Mouse (Mus musculus) monocyte, adult 2 months (primary cell): Measurements from ENCODE around the gene Cntnap2.

Experiments used
- DNase-seq, 2 experiments: peaks; one replicate each; pipeline ENCODE4 v3.0.0; 2022; ENCODE audit warnings: low spot score in 2 of 2, low read depth in 1 of 2

The Cntnap2 gene

DNA sequence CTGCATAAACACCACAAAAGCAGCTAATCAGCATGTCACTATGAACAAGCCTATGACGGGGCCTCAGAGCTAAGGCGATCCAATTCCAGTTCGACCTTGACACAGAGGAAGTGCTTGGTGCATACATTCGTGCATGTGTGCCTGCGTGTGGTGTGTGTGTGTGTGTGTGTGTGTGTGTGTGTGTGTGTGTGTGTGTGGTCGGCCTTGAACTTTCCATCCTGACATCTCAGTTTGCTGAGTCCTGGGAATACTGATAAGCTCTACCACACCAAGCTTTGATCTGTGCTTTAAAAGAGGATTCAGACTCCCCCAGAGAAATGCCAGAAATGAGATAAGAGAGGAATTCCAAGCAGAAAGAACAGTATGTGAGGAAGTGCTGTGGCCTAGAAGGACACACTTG, 2279.0 kb downstream of the Cntnap2 start:
- DNase-seq = no peak

DNA sequence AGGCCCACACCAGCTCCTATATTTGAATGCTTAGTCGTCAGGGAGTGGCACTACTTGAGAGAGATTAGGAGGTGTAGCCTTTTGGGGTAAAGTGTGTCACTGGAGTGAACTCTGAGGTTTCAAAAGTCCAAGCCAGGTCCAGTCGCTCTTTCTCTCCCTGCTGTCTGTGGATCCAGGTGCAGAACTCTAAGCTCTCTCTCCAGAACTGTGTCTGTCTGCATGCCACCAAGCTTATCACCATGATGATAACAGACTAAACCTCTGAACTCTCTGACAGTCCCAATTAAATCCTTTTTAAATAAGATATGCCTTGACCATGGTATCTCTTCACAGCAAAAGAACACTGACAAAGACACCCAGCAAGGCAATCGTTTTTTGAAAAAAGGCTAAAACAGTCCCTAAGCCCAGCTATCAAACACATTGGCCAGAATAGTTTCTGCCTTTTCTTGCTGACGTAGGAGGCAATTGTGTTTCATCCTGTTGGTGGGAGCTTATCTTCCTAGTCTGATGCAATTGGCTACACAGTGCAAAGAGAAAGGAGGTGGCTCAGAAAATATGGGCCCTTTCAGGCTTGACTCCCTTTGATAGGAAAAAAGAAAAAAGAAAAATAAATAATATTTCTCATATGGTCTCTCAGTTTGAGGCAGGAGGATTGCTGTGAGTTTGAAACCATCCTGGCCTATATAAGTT, 2281.8 kb downstream of the Cntnap2 start:
- DNase-seq = no peak

DNA sequence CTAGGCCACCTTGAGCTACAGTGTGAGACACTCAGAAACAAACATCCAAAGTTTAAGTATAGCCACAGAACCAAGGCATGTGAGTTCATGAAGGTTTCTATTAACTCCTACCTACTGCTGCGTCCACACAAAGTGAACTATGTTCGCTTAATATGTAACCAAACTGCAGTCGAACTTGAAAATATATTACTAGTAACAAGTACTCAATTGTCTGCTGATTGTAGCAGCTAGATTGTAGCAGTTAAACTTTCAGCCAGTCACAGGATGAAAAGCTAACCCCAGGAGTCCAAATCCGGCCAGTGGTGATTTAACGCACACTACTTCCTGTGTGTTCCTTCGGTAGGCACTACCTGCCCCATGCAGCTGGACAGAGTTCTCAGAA, 2282.3 kb downstream of the Cntnap2 start:
- no peak for DNase-seq

DNA sequence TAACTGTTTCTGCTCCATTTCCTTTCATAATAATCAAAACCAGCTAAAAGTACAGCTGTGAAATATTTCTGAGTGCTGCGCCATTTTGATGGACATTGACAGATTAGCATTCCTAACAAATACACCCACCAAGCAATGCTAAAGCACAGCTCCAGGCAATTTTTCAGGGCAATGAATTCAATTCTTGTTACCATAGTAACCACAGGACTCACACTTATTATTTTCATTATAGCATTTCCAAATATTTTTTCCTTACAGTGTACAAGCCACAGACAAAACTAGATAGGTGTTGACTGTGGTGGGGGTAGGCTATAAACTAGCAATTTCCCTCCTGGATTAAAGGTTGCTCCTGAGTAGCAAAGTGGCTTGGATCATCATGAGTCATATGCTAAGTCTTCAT, 2284.1 kb downstream of the Cntnap2 start:
- DNase-seq = no peak

DNA sequence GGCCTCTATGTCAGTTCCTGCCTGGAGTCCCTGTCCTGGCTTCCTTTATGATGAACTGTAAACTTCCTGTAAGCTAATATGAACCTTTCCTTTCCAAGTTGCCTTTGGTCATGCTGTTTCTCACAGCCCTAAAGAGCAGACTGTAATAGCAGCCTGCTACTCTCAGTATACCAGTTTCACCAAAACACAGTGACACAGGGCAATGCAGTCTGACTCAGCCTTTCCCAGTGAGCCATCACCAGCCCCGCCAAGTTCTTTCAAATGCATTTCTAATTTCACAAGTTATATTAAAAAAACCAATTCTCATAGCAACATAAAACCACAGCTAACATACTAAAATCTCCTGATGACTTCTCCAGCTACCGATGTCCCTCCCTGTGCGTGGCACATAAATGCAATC, 2285.5 kb downstream of the Cntnap2 start:
- DNase-seq = no peak

DNA sequence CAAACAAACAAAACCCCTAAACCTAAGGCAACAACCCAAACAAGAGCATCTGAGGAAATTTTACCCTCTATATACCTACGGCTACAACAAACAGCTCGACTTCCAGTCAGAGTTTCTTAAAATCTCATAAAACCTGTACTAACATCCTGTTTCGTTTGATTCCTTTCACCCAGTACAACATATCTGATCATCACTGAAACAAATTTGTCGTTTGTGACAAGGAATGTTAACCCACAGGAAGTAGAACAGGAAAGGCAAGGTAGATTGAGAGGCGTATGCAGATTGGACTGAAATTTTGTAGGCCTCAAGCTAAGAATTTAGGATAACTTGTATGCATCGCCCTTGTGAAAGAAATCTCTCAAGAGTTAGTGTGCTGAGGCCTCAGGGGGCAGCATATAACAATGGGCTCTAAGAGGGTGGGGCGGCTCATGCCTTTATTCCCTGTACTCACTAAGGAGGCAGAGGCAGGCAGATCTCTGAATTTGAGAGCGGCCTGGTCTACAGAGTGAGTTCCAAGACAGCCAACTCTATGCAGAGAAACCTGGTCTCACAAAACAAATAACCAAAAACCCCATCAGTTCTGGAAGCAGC, 2291.0 kb downstream of the Cntnap2 start:
- DNase-seq = no peak
